Mouse (Mus musculus) intestine, postnatal 0 days (tissue): Measurements from ENCODE around the gene Gtf2i. TPM values are rescaled to one million over a fixed set of nuclear protein-coding genes. Genes with fewer than 3 reads are reported as not detected.
A peak's percentile ranks its signal among the peaks of the same experiment; 100 is the strongest.

ENCODE experiments used
- ATAC-seq: fragments of 200-750 bp; cut with Nextera tagmentation; 2 replicates; pipeline ENCODE4 v1.8.0; 2017; ENCODE audit warnings: mild to moderate bottlenecking, moderate TSS enrichment, moderate library complexity
- H3K27ac ChIP-seq: fragments of 300-500 bp; sonication (generic); 2 replicates; pipeline ENCODE4 v1.5.1; 2014; ENCODE audit warnings: mild to moderate bottlenecking, low read depth, low read length, moderate library complexity
- H3K27me3 ChIP-seq: fragments of 300-500 bp; sonication (generic); replicated peaks from 2 replicates; pipeline ENCODE4 v1.6.1; 2014; ENCODE audit warnings: low read length, mixed read lengths; ENCODE audit not compliant: control insufficient read depth, insufficient read depth
- H3K36me3 ChIP-seq: fragments of 300-500 bp; sonication (generic); 2 replicates; pipeline ENCODE4 v1.6.1; 2014; ENCODE audit warnings: mild to moderate bottlenecking, moderate library complexity; ENCODE audit not compliant: control insufficient read depth, insufficient read depth
- H3K4me1 ChIP-seq: fragments of 300-500 bp; sonication (generic); replicated peaks from 2 replicates; pipeline ENCODE4 v1.6.1; 2014; ENCODE audit warnings: antibody characterized with exemption, low read length, mixed read lengths; ENCODE audit not compliant: control insufficient read depth, insufficient read depth
- H3K4me2 ChIP-seq: fragments of 300-500 bp; sonication (generic); replicated peaks from 2 replicates; pipeline ENCODE4 v1.6.1; 2014; ENCODE audit warnings: low read depth, mild to moderate bottlenecking, moderate library complexity
- H3K4me3 ChIP-seq: fragments of 300-500 bp; sonication (generic); 2 replicates; pipeline ENCODE4 v1.5.1; 2014; ENCODE audit warnings: low read depth, low read length
- H3K9ac ChIP-seq: fragments of 300-500 bp; sonication (generic); 2 replicates; pipeline ENCODE4 v1.6.1; 2014; ENCODE audit warnings: mild to moderate bottlenecking, low read depth, low read length
- H3K9me3 ChIP-seq: fragments of 300-500 bp; sonication (generic); 2 replicates; pipeline ENCODE4 v1.6.1; 2016; ENCODE audit warnings: mixed run types; ENCODE audit not compliant: control insufficient read depth
- CTCF ChIP-seq: sonication (generic); IDR thresholded peaks from 2 replicates; pipeline ENCODE4 v1.5.1; 2016; ENCODE audit warnings: low read depth, mild to moderate bottlenecking, control low read depth, antibody characterized with exemption, moderate library complexity
- WGBS: fragments of 180-500 bp; shearing (Covaris S2); extraction: QIAGEN DNeasy Blood & Tissue Kit; methylation state at CpG from one replicate; pipeline ENCODE4 v1.1.7; 2014; 5-methylcytosine and 5-hydroxymethylcytosine counted together
- polyA plus RNA-seq: library from polyadenylated mRNA; unstranded; fragments of >200 nt; fragmentation: Nextera tagmentation; extraction: Ambion mirVana; gene quantifications from 2 replicates; pipeline ENCODE4 v1.2.1, GENCODE M21; 2015

Gene Gtf2i
- polyA plus RNA-seq, 1 experiment from 2014 or later, result 53.4 TPM

GRCm38 (mm10) chr5:134248608-134249244 lies 65.8 kb downstream of the Gtf2i start:
- 93% methylated on average over 14 of the region's 14 CpGs for WGBS
- Histone ChIP-seq H3K9me3 (no peaks in the 10 kb centered on the region), H3K4me3 (no peak overlapping the region), H3K27ac (peak overlapping the region; percentile 31; the same call in 1 of the 2 replicates), H3K4me2 (no peak overlapping the region), H3K4me1 (no peaks in the 10 kb centered on the region), H3K9ac (no peak overlapping the region), H3K36me3 (peaks cover 98% of the 10 kb centered on the region), H3K27me3 (no peaks in the 10 kb centered on the region)
- TF ChIP-seq CTCF, result no peak
- ATAC-seq, result no peak

- H3K4me3 ChIP-seq, result no peak overlapping the region
- TF ChIP-seq CTCF, result no peak
Observed at GRCm38 (mm10) chr5:134246146-134246545, 68.4 kb downstream of the Gtf2i start.

GRCm38 (mm10) chr5:134244890-134245289 lies 69.7 kb downstream of the Gtf2i start:
- no peaks in the 10 kb centered on the region for H3K4me1 ChIP-seq
- no peak for ATAC-seq
- WGBS, result 95% methylated on average over 5 of the region's 5 CpGs
- H3K4me3 ChIP-seq, result no peak overlapping the region
- no peak overlapping the region for H3K27ac ChIP-seq
- H3K9ac ChIP-seq, result no peak overlapping the region
- H3K9me3 ChIP-seq, result no peaks in the 10 kb centered on the region
- no peaks in the 10 kb centered on the region for H3K27me3 ChIP-seq
- H3K4me2 ChIP-seq, result no peak overlapping the region
- TF ChIP-seq CTCF, result no peak
- peaks cover 99% of the 10 kb centered on the region for H3K36me3 ChIP-seq

More at GRCm38 (mm10) chr5:134246146-134246545, 68.4 kb downstream of the Gtf2i start:
- no peak for ATAC-seq
- H3K36me3 ChIP-seq, result peaks cover 98% of the 10 kb centered on the region
- H3K27ac ChIP-seq, result no peak overlapping the region
- H3K9ac ChIP-seq, result no peak overlapping the region
- 91% methylated on average over 5 of the region's 5 CpGs for WGBS
- H3K4me2 ChIP-seq, result no peak overlapping the region
- no peaks in the 10 kb centered on the region for H3K27me3 ChIP-seq
- no peaks in the 10 kb centered on the region for H3K9me3 ChIP-seq
- H3K4me1 ChIP-seq, result no peaks in the 10 kb centered on the region

- H3K9me3 ChIP-seq, result no peaks in the 10 kb centered on the region
- H3K4me3 ChIP-seq, result no peak overlapping the region
- WGBS, result 80% methylated on average over 26 of the region's 26 CpGs
- no peaks in the 10 kb centered on the region for H3K4me1 ChIP-seq
- no peak for ATAC-seq
- H3K36me3 ChIP-seq, result peaks cover 99% of the 10 kb centered on the region
- no peak overlapping the region for H3K27ac ChIP-seq
- H3K9ac ChIP-seq, result no peak overlapping the region
- TF ChIP-seq CTCF, result no peak
- H3K4me2 ChIP-seq, result no peak overlapping the region
- no peaks in the 10 kb centered on the region for H3K27me3 ChIP-seq
Observed at GRCm38 (mm10) chr5:134243661-134244436, 70.7 kb downstream of the Gtf2i start.

GRCm38 (mm10) chr5:134241831-134242230 lies 72.7 kb downstream of the Gtf2i start:
- H3K4me1 ChIP-seq, result no peaks in the 10 kb centered on the region
- WGBS, result 79% methylated on average over 5 of the region's 5 CpGs
- ATAC-seq, result no peak
- H3K9ac ChIP-seq, result no peak overlapping the region
- no peak overlapping the region for H3K4me2 ChIP-seq
- peaks cover 99% of the 10 kb centered on the region for H3K36me3 ChIP-seq
- no peaks in the 10 kb centered on the region for H3K27me3 ChIP-seq
- H3K9me3 ChIP-seq, result no peaks in the 10 kb centered on the region
- no peak overlapping the region for H3K27ac ChIP-seq
- TF ChIP-seq CTCF, result no peak
- no peak overlapping the region for H3K4me3 ChIP-seq

- H3K9ac ChIP-seq, result no peak overlapping the region
- no peak for ATAC-seq
- H3K27ac ChIP-seq, result no peak overlapping the region; the same call in 1 of the 2 replicates
- H3K9me3 ChIP-seq, result no peaks in the 10 kb centered on the region
- TF ChIP-seq CTCF, result no peak
- 0 out of 2 replicates have a peak, but pooled peaks cover 3% of the 10 kb centered on the region for H3K4me1 ChIP-seq
- no peaks in the 10 kb centered on the region for H3K27me3 ChIP-seq
- no peak overlapping the region for H3K4me3 ChIP-seq
- H3K4me2 ChIP-seq, result no peak overlapping the region
- H3K36me3 ChIP-seq, result peaks cover 68% of the 10 kb centered on the region
- 77% methylated on average over 28 of the region's 28 CpGs for WGBS
Observed at GRCm38 (mm10) chr5:134237936-134238760, 76.4 kb downstream of the Gtf2i start.
